Mouse (Mus musculus): ENCODE results near the gene Acbd4.

DNA sequence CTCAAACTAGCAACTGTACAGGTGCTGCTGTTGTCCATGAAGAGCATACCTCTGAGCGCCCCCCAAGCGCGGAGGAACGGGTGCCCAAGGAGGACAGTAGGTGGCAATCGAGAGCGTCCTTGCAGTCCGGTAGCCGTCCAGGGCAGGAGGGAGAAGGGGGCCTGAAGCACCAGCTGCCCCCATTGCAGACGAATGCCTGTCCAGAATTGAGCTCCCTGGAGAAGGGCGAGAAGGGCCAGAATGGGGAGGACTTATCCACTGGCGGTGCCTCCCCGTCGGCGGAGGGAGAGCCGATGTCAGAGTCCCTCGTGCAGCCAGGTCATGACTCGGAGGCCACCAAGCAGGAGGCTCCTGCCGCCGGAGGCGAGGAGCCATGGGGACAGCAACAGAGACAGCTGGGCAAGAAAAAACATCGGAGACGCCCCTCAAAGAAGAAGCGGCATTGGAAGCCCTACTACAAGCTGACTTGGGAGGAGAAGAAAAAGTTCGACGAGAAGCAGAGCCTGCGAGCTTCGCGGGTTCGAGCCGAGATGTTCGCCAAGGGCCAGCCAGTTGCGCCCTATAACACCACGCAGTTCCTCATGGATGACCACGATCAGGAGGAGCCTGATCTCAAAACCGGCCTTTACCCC is 15.6 kb downstream of the Acbd4 start:
- peak; percentile 20; the same call in 1 of the 2 replicates for TF ChIP-seq POLR2A (IDR thresholded peaks at IDR 0.05; ENCODE audit: borderline replicate concordance, extremely low read depth, low read depth, low read length)
- peak; percentile 68 for TF ChIP-seq CTCF (IDR thresholded peaks at IDR 0.05; ENCODE audit: insufficient read depth, low read length)
